Mouse (Mus musculus): ENCODE data around the gene Nudt3. TPM values are rescaled to one million over a fixed set of nuclear protein-coding genes. Genes with fewer than 3 reads are reported as not detected.

Nudt3 gene
- polyA plus RNA-seq, 1 experiment, result 97.1 TPM

DNA sequence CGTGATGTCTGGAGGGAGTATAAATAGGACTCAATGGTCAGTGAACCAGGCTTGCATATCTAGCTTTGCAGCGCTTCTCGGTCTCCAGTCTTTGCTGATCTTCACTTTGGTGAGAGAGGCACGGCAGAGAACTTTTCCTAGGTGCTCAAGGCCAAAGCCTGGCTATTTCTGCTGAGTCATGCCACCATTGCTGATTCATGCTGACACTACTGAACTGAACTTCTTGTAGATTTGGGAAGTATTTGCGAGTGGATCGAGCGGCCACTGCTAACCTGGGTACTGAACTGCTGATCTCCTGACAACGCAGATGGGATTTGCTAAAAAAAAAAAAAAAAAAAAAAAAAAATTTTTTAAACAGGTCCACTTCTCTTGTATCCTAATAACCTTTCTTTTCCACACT lies 91.2 kb downstream of the Nudt3 start:
- H3K4me3 ChIP-seq (replicated peaks; ENCODE audit: control insufficient read depth, low read depth, low read length), result no peak overlapping the region
- 49% methylated on average over 8 of the region's 8 CpGs for WGBS
- TF ChIP-seq CTCF (IDR thresholded peaks at IDR 0.05; ENCODE audit: control insufficient read depth, insufficient read depth, low read length), result no peak
- TF ChIP-seq POLR2A (IDR thresholded peaks at IDR 0.05; ENCODE audit: borderline replicate concordance, control insufficient read depth, low read depth, low read length), result no peak
- H3K4me1 ChIP-seq (ENCODE audit: control insufficient read depth, insufficient read depth, low read length), result peaks cover 3% of the 10 kb centered on the region
- no peak overlapping the region for H3K27ac ChIP-seq (ENCODE audit: control insufficient read depth, insufficient read depth, low read depth, low read length, poor library complexity)

Other genes with a start within 250 kb of the Nudt3 start
- not detected in 2 replicates for gene Grm4, start 102.1 kb downstream of the Nudt3 start, polyA plus RNA-seq (2011; ENCODE audit: insufficient read depth, insufficient read length, low replicate concordance, missing spikeins)
- gene Hmga1, start 67.0 kb downstream of the Nudt3 start, polyA plus RNA-seq (2011; ENCODE audit: insufficient read depth, insufficient read length, low replicate concordance, missing spikeins), result 38.0 and 99.4 TPM in 2 replicates
- gene AI413582, start 57.7 kb downstream of the Nudt3 start, polyA plus RNA-seq (2011; ENCODE audit: insufficient read depth, insufficient read length, low replicate concordance, missing spikeins), result 17.7 and 22.0 TPM in 2 replicates
- gene RPS10-NUDT3, start 11.7 kb upstream of the Nudt3 start, polyA plus RNA-seq (2011; ENCODE audit: insufficient read depth, insufficient read length, low replicate concordance, missing spikeins), result not detected in 2 replicates
- 1,643 and 1,889 TPM in 2 replicates for gene Rps10, start 13.2 kb upstream of the Nudt3 start, polyA plus RNA-seq (2011; ENCODE audit: insufficient read depth, insufficient read length, low replicate concordance, missing spikeins)
- gene Pacsin1, start 32.0 kb upstream of the Nudt3 start, polyA plus RNA-seq (2011; ENCODE audit: insufficient read depth, insufficient read length, low replicate concordance, missing spikeins), result 2.7 and 12.0 TPM in 2 replicates
- not detected in 2 replicates for gene Spdef, start 105.5 kb upstream of the Nudt3 start, polyA plus RNA-seq (2011; ENCODE audit: insufficient read depth, insufficient read length, low replicate concordance, missing spikeins)
- gene D17Wsu92e, start 197.2 kb upstream of the Nudt3 start, polyA plus RNA-seq (2011; ENCODE audit: insufficient read depth, insufficient read length, low replicate concordance, missing spikeins), result 67.3 and 80.9 TPM in 2 replicates
- 49.4 and 74.7 TPM in 2 replicates for gene Snrpc, start 214.7 kb upstream of the Nudt3 start, polyA plus RNA-seq (2011; ENCODE audit: insufficient read depth, insufficient read length, low replicate concordance, missing spikeins)
- 5.9 and 7.9 TPM in 2 replicates for gene Uhrf1bp1, start 232.9 kb upstream of the Nudt3 start, polyA plus RNA-seq (2011; ENCODE audit: insufficient read depth, insufficient read length, low replicate concordance, missing spikeins)